Mouse (Mus musculus) forebrain, postnatal 0 days (tissue): Measurements from ENCODE around the gene Sav1. TPM values are rescaled to one million over a fixed set of nuclear protein-coding genes. Genes with fewer than 3 reads are reported as not detected.

Experiments used
- ATAC-seq: fragments of 200-750 bp; cut with Nextera tagmentation; 2 replicates; pipeline ENCODE4 v1.8.0; 2017; ENCODE audit warnings: mild to moderate bottlenecking, moderate library complexity
- DNase-seq: peaks from one replicate; pipeline ENCODE4 v3.0.0-alpha.2; 2015
- H3K27ac ChIP-seq: fragments of 300-500 bp; sonication (generic); 2 replicates; pipeline ENCODE4 v1.5.1; 2014; ENCODE audit warnings: low read depth, mild to moderate bottlenecking, antibody characterized with exemption, low read length, moderate library complexity, mixed read lengths
- H3K27me3 ChIP-seq: fragments of 300-500 bp; sonication (generic); 2 replicates; pipeline ENCODE4 v1.6.1; 2014; ENCODE audit warnings: mild to moderate bottlenecking, low read length, mixed read lengths; ENCODE audit not compliant: insufficient read depth
- H3K36me3 ChIP-seq: fragments of 300-500 bp; sonication (generic); 2 replicates; pipeline ENCODE4 v1.6.1; 2014; ENCODE audit warnings: mild to moderate bottlenecking, moderate library complexity; ENCODE audit not compliant: insufficient read depth
- H3K4me1 ChIP-seq: fragments of 300-500 bp; sonication (generic); 2 replicates; pipeline ENCODE4 v1.6.1; 2014; ENCODE audit warnings: antibody characterized with exemption; ENCODE audit not compliant: insufficient read depth
- H3K4me2 ChIP-seq: fragments of 300-500 bp; sonication (generic); 2 replicates; pipeline ENCODE4 v1.6.1; 2014; ENCODE audit warnings: low read depth, mild to moderate bottlenecking, moderate library complexity
- H3K4me3 ChIP-seq: fragments of 300-500 bp; sonication (generic); 2 replicates; pipeline ENCODE4 v1.5.1; 2014; ENCODE audit warnings: low read depth, low read length, mixed read lengths
- H3K9ac ChIP-seq: fragments of 300-500 bp; sonication (generic); 2 replicates; pipeline ENCODE4 v1.6.1; 2014; ENCODE audit warnings: mild to moderate bottlenecking
- H3K9me3 ChIP-seq: fragments of 300-500 bp; sonication (generic); 2 replicates; pipeline ENCODE4 v1.6.1; 2016; ENCODE audit warnings: low read length
- CTCF ChIP-seq: sonication (generic); IDR thresholded peaks from 2 replicates; pipeline ENCODE4 v1.5.1; 2016; ENCODE audit warnings: antibody characterized with exemption, control low read depth, low read depth
- WGBS: fragments of 180-500 bp; shearing (Covaris S2); extraction: QIAGEN DNeasy Blood & Tissue Kit; methylation state at CpG from one replicate; pipeline ENCODE4 v1.1.7; 2014; 5-methylcytosine and 5-hydroxymethylcytosine counted together
- polyA plus RNA-seq: library from polyadenylated mRNA; unstranded; fragments of >200 nt; fragmentation: Nextera tagmentation; extraction: Ambion mirVana; gene quantifications from 2 replicates; pipeline ENCODE4 v1.2.1, GENCODE M21; 2015
- total RNA-seq: library from RNA; depleted of rRNA; stranded (reverse); fragments of >200 nt; gene quantifications from 2 replicates; pipeline ENCODE4 v1.2.3, GENCODE M21; 2014; rRNA removed

The Sav1 gene
- total RNA-seq (19.9 and 21.7 TPM in 2 replicates), polyA plus RNA-seq (2.4 and 2.5 TPM in 2 replicates)

- peaks cover 4% of the 10 kb centered on the region; the same call in 1 of the 2 replicates for H3K4me1 ChIP-seq
- peak within 1 kb of the TSS; percentile 75 for H3K27ac ChIP-seq
- peak; percentile 92 for ATAC-seq
- H3K4me2 ChIP-seq: peak within 1 kb of the TSS; percentile 80
- peak within 1 kb of the TSS; percentile 82 for H3K4me3 ChIP-seq
- TF ChIP-seq CTCF: peak; percentile 17; the same call in 1 of the 2 replicates
- H3K9me3 ChIP-seq: no peaks in the 10 kb centered on the region
- DNase-seq: peak; percentile 89
- no peaks in the 10 kb centered on the region for H3K27me3 ChIP-seq
- H3K9ac ChIP-seq: peak within 1 kb of the TSS; percentile 81
- 1% methylated on average over 99 of the region's 102 CpGs for WGBS
- H3K36me3 ChIP-seq: peaks cover 10% of the 10 kb centered on the region; the same call in 1 of the 2 replicates
Observed at GRCm38 (mm10) chr12:69986786-69987497, at the start of gene Sav1. Gene Sav1, minus strand, starts transcription at chr12:69987002.

GRCm38 (mm10) chr12:70026233-70026632, 39.4 kb upstream of the Sav1 start:
- Histone ChIP-seq H3K9ac (no peak overlapping the region), H3K9me3 (no peaks in the 10 kb centered on the region), H3K27me3 (no peaks in the 10 kb centered on the region), H3K27ac (no peak overlapping the region), H3K4me1 (no peaks in the 10 kb centered on the region), H3K4me3 (no peak overlapping the region), H3K4me2 (no peak overlapping the region), H3K36me3 (peaks cover 56% of the 10 kb centered on the region)
- DNase-seq (no peak), ATAC-seq (no peak)
- TF ChIP-seq CTCF: no peak

- H3K9ac ChIP-seq: no peak overlapping the region
- H3K9me3 ChIP-seq: no peaks in the 10 kb centered on the region
- ATAC-seq (no peak), DNase-seq (no peak)
- peaks cover 53% of the 10 kb centered on the region for H3K36me3 ChIP-seq
- 68% methylated on average over 6 of the region's 6 CpGs for WGBS
- no peak overlapping the region for H3K4me2 ChIP-seq
- no peaks in the 10 kb centered on the region for H3K4me1 ChIP-seq
- no peaks in the 10 kb centered on the region for H3K27me3 ChIP-seq
- no peak for TF ChIP-seq CTCF
- no peak overlapping the region for H3K27ac ChIP-seq
- no peak overlapping the region for H3K4me3 ChIP-seq
Observed at GRCm38 (mm10) chr12:70025431-70025830, 38.6 kb upstream of the Sav1 start.

GRCm38 (mm10) chr12:70023580-70023979, 36.8 kb upstream of the Sav1 start:
- H3K9me3 ChIP-seq: no peaks in the 10 kb centered on the region
- no peak for DNase-seq
- H3K36me3 ChIP-seq: peaks cover 61% of the 10 kb centered on the region
- H3K4me3 ChIP-seq: no peak overlapping the region
- no peak overlapping the region for H3K4me2 ChIP-seq
- no peaks in the 10 kb centered on the region for H3K27me3 ChIP-seq
- ATAC-seq: no peak
- no peak overlapping the region for H3K9ac ChIP-seq
- H3K27ac ChIP-seq: no peak overlapping the region
- 90% methylated on average over 4 of the region's 4 CpGs for WGBS
- no peak for TF ChIP-seq CTCF
- no peaks in the 10 kb centered on the region for H3K4me1 ChIP-seq

- Histone ChIP-seq H3K27ac (no peak overlapping the region), H3K27me3 (no peaks in the 10 kb centered on the region), H3K4me1 (no peaks in the 10 kb centered on the region), H3K9me3 (no peaks in the 10 kb centered on the region), H3K4me2 (no peak overlapping the region), H3K36me3 (peaks cover 57% of the 10 kb centered on the region), H3K9ac (no peak overlapping the region), H3K4me3 (no peak overlapping the region)
- 85% methylated on average over 4 of the region's 4 CpGs for WGBS
- no peak for DNase-seq
- ATAC-seq: no peak
- no peak for TF ChIP-seq CTCF
Observed at GRCm38 (mm10) chr12:70018153-70018552, 31.4 kb upstream of the Sav1 start.

GRCm38 (mm10) chr12:70015936-70016335, 29.1 kb upstream of the Sav1 start:
- H3K36me3 ChIP-seq: peaks cover 48% of the 10 kb centered on the region
- no peak overlapping the region for H3K9ac ChIP-seq
- H3K4me1 ChIP-seq: no peaks in the 10 kb centered on the region
- ATAC-seq: peak; percentile 67
- no peak overlapping the region for H3K4me2 ChIP-seq
- no peaks in the 10 kb centered on the region for H3K27me3 ChIP-seq
- WGBS: 70% methylated on average over 4 of the region's 4 CpGs
- DNase-seq: no peak
- TF ChIP-seq CTCF: no peak
- H3K27ac ChIP-seq: no peak overlapping the region
- no peak overlapping the region for H3K4me3 ChIP-seq
- no peaks in the 10 kb centered on the region for H3K9me3 ChIP-seq

- H3K4me1 ChIP-seq: no peaks in the 10 kb centered on the region
- no peaks in the 10 kb centered on the region for H3K27me3 ChIP-seq
- no peak overlapping the region for H3K9ac ChIP-seq
- no peak for TF ChIP-seq CTCF
- ATAC-seq: no peak
- peaks cover 22% of the 10 kb centered on the region for H3K36me3 ChIP-seq
- no peaks in the 10 kb centered on the region for H3K9me3 ChIP-seq
- no peak overlapping the region for H3K4me3 ChIP-seq
- H3K4me2 ChIP-seq: no peak overlapping the region
- H3K27ac ChIP-seq: no peak overlapping the region
- 14% methylated on average over 5 of the region's 5 CpGs for WGBS
- DNase-seq: no peak
Observed at GRCm38 (mm10) chr12:70011681-70012080, 24.9 kb upstream of the Sav1 start.
